Mouse (Mus musculus) CH12.LX (cell line): Measurements from ENCODE around the gene Tpp2.

Experiments
- CTCF ChIP-seq, 2 experiments: IDR thresholded peaks in 1 of 2; conservative IDR thresholded peaks in 1 of 2; 2 replicates each; pipeline ENCODE4 v1.5.1; 2011 to 2012; ENCODE audit warnings: low read depth in 2 of 2, low read length in 2 of 2, improper control_type of control experiment in 1 of 2, inconsistent platforms in 1 of 2, mild to moderate bottlenecking in 1 of 2, moderate library complexity in 1 of 2
- E2F4 ChIP-seq: IDR thresholded peaks from 2 replicates; pipeline ENCODE4 v1.6.1; 2011; ENCODE audit warnings: low read depth, low read length, improper control_type of control experiment; ENCODE audit not compliant: insufficient replicate concordance
- ELF1 ChIP-seq: IDR thresholded peaks from 2 replicates; pipeline ENCODE4 v1.6.1; 2014; ENCODE audit warnings: low read depth, mild to moderate bottlenecking, inconsistent platforms, low read length, improper control_type of control experiment
- GABPA ChIP-seq: IDR thresholded peaks from 2 replicates; pipeline ENCODE4 v1.6.1; 2012; ENCODE audit warnings: low read depth, low read length, improper control_type of control experiment, inconsistent platforms; ENCODE audit not compliant: insufficient replicate concordance
- MAFK ChIP-seq: IDR thresholded peaks from 2 replicates; pipeline ENCODE4 v1.6.1; 2011; ENCODE audit warnings: low read length, improper control_type of control experiment; ENCODE audit not compliant: insufficient replicate concordance
- MAX ChIP-seq: IDR thresholded peaks from 2 replicates; pipeline ENCODE4 v1.6.1; 2011; ENCODE audit warnings: low read length, improper control_type of control experiment
- NRF1 ChIP-seq: IDR thresholded peaks from 2 replicates; pipeline ENCODE4 v1.6.1; 2014; ENCODE audit warnings: low read depth, mild to moderate bottlenecking, inconsistent platforms, low read length, improper control_type of control experiment, moderate library complexity
- POLR2A ChIP-seq: IDR thresholded peaks from 2 replicates; pipeline ENCODE4 v1.6.1; 2011; ENCODE audit warnings: low read depth, mild to moderate bottlenecking, improper control_type of control experiment, low read length
- RAD21 ChIP-seq: IDR thresholded peaks from 2 replicates; pipeline ENCODE4 v1.6.1; 2011; ENCODE audit warnings: low read depth, mild to moderate bottlenecking, low read length, improper control_type of control experiment, moderate library complexity
- TBP ChIP-seq: conservative IDR thresholded peaks from 2 replicates; pipeline ENCODE4 v1.6.1; 2011; ENCODE audit warnings: low read depth, low read length, improper control_type of control experiment

DNA sequence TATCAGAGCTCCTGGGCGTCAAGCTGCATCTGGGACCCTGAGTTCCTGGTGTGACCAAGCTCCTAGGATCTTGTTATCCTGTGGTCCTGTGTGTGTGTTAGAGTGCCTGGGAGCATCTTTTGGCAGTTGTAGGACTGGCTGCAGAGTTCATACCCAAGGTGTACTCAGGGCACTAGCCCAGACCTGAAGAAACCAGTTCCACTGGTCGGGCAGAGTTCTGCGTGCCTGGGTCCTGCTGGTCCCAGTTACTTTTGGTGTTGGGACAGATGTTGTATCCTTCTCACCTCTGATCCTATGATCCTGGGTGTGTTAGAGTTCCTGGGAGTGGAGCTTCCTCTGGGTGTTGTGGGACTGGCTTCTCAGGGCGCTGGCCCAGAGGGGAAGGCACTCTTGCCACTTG, 30.9 kb downstream of the Tpp2 start:
- TF ChIP-seq MAFK (no peak), POLR2A (no peak), NRF1 (no peak), CTCF (conservative IDR thresholded peaks at IDR 0.05 in 1 of 2, IDR thresholded peaks at IDR 0.05 in 1 of 2; ENCODE audit: low read depth in 2 of 2, low read length in 2 of 2) (no peak), ELF1 (no peak), MAX (no peak), GABPA (no peak), TBP (no peak), E2F4 (no peak), RAD21 (no peak)
